Mouse (Mus musculus) forebrain, embryonic 13.5 days (tissue): ENCODE data around the gene Ifitm1. TPM values are rescaled to one million over a fixed set of nuclear protein-coding genes. Genes with fewer than 3 reads are reported as not detected.
"Not testable (repeated sequence)": the region's sequence is repeated elsewhere in the genome, so short reads cannot be mapped to it uniquely, and the experiment has no call there.

Experiments
- ATAC-seq: fragments of 200-750 bp; cut with Nextera tagmentation; 2 replicates; pipeline ENCODE4 v1.8.0; 2017
- H3K27ac ChIP-seq: fragments of 300-500 bp; sonication (generic); 2 replicates; pipeline ENCODE4 v1.5.1; 2015; ENCODE audit warnings: inconsistent platforms, mild to moderate bottlenecking, moderate library complexity
- H3K27me3 ChIP-seq: fragments of 300-500 bp; sonication (generic); 2 replicates; pipeline ENCODE4 v1.6.1; 2015; ENCODE audit warnings: mild to moderate bottlenecking, inconsistent platforms
- H3K36me3 ChIP-seq: fragments of 300-500 bp; sonication (generic); 2 replicates; pipeline ENCODE4 v1.6.1; 2015; ENCODE audit warnings: mild to moderate bottlenecking, inconsistent platforms; ENCODE audit not compliant: poor library complexity, severe bottlenecking
- H3K4me1 ChIP-seq: fragments of 300-500 bp; sonication (generic); 2 replicates; pipeline ENCODE4 v1.6.1; 2015; ENCODE audit warnings: inconsistent platforms
- H3K4me2 ChIP-seq: fragments of 300-500 bp; sonication (generic); 2 replicates; pipeline ENCODE4 v1.6.1; 2015; ENCODE audit warnings: inconsistent platforms, mild to moderate bottlenecking, moderate library complexity
- H3K4me3 ChIP-seq: fragments of 300-500 bp; sonication (generic); 2 replicates; pipeline ENCODE4 v1.5.1; 2015; ENCODE audit warnings: mild to moderate bottlenecking, inconsistent platforms
- H3K9ac ChIP-seq: fragments of 300-500 bp; sonication (generic); 2 replicates; pipeline ENCODE4 v1.6.1; 2015; ENCODE audit warnings: mild to moderate bottlenecking, inconsistent platforms
- H3K9me3 ChIP-seq: fragments of 300-500 bp; sonication (generic); replicated peaks from 2 replicates; pipeline ENCODE4 v1.6.1; 2016; ENCODE audit warnings: inconsistent platforms
- WGBS: fragments of 180-500 bp; shearing (Covaris S2); methylation state at CpG from one replicate; pipeline ENCODE4 v1.1.7; 2015; 5-methylcytosine and 5-hydroxymethylcytosine counted together
- polyA plus RNA-seq: library from polyadenylated mRNA; unstranded; fragments of >200 nt; fragmentation: Nextera tagmentation; extraction: Ambion mirVana; gene quantifications from 2 replicates; pipeline ENCODE4 v1.2.1, GENCODE M21; 2015

The Ifitm1 gene
- polyA plus RNA-seq, 1 experiment from 2014 or later: 4.8 TPM

DNA sequence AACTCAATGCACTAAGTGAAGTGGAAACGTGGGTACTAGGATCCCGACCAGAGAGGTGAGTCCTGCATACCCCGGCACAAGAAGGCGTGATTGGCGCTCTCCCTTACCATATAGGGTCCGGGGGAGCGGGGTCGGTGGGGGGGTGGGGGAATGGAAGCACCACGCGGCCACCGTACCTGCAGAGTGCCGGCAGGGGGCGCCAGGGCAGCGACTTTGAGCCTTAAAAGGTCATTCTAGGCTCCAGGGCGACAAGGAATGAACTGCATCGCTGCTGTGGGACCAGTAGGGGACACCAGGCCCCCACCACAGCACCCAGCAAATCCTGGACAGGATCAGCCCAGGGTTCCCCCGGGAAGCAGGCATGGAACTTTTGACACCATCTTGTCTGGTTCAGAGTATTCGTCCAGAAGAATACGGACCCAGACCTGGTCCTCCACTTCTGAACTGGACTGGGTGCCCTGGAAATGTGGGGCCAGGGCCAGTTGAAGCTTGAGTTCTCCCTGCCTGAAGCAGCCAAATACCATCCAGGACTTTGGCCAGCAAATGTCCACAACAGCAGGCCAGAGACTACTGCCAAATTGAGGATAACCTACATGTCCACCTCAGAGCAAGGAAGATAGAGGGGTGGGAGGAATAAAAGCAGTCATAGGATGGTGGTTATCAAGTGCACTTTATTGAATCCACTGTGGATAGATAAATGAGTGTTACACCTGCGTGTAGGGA lies 42.1 kb downstream of the Ifitm1 start:
- WGBS: 10% methylated on average over 20 of the region's 20 CpGs
- no peak overlapping the region for H3K4me3 ChIP-seq
- no peaks in the 10 kb centered on the region for H3K27me3 ChIP-seq
- H3K36me3 ChIP-seq: no peaks in the 10 kb centered on the region
- H3K9ac ChIP-seq: no peak overlapping the region
- H3K27ac ChIP-seq: no peak overlapping the region
- ATAC-seq: peak; percentile 67; the same call in 1 of the 2 replicates
- H3K4me1 ChIP-seq: peaks cover 5% of the 10 kb centered on the region
- peak overlapping the region; percentile 36 for H3K4me2 ChIP-seq
- no peaks in the 10 kb centered on the region for H3K9me3 ChIP-seq

DNA sequence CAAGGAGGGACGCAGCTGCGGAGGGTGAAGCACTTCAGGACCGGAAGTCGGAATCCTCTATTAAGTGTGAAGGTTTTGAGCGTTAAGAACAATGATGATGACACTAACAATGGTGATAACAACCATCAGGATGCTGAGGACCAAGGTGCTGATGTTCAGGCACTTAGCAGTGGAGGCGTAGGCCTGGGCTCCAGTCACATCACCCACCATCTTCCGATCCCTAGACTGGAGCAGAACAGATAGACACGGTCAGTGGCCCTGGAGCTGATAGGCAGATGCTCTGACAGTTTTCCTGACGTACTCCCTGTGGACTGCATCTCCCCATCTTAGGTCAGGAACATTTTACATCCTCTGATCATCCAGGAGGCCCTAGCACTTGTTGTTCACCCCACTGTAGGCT lies 42.6 kb downstream of the Ifitm1 start:
- H3K9ac ChIP-seq: no peak overlapping the region
- 91% methylated on average over 9 of the region's 9 CpGs for WGBS
- no peak overlapping the region for H3K27ac ChIP-seq
- no peaks in the 10 kb centered on the region for H3K36me3 ChIP-seq
- H3K4me1 ChIP-seq: peaks cover 5% of the 10 kb centered on the region
- no peaks in the 10 kb centered on the region for H3K27me3 ChIP-seq
- no peaks in the 10 kb centered on the region for H3K9me3 ChIP-seq
- no peak overlapping the region for H3K4me2 ChIP-seq
- ATAC-seq: no peak
- H3K4me3 ChIP-seq: no peak overlapping the region

DNA sequence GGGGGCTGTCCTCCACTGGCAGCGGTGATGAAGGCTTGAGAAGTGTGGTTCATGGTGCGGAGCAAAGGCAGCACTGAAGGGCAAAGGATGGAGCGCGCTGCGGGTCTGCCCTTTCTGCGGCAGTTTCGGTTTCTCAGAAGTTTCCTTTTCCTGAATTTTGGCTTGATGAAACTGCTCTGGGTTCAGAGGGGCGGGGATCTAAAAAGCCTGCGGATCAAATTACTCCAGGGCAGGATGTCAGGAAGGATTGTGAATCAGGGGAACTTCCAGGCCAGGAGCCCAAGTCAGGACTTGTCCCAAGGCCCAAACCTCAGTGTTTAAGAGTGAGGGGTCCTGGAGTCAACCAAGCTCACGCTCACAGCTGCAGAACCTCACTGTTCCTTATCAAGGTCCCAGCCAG lies 43.6 kb downstream of the Ifitm1 start, which contains the start of gene Ifitm3:
Gene Ifitm3, minus strand, starts transcription at position 178 of the 400 bp plus-strand sequence.
- Histone ChIP-seq H3K4me2 (peak within 1 kb of the TSS; percentile 17), H3K36me3 (no peaks in the 10 kb centered on the region), H3K9me3 (no peaks in the 10 kb centered on the region), H3K27me3 (no peaks in the 10 kb centered on the region), H3K27ac (no peak within 1 kb of the TSS), H3K9ac (0 out of 2 replicates have a peak within 1 kb of the TSS, but pooled peaks have one; percentile 26), H3K4me3 (no peak within 1 kb of the TSS), H3K4me1 (peaks cover 5% of the 10 kb centered on the region)
- ATAC-seq: no peak
- WGBS: 41% methylated on average over 10 of the region's 10 CpGs

DNA sequence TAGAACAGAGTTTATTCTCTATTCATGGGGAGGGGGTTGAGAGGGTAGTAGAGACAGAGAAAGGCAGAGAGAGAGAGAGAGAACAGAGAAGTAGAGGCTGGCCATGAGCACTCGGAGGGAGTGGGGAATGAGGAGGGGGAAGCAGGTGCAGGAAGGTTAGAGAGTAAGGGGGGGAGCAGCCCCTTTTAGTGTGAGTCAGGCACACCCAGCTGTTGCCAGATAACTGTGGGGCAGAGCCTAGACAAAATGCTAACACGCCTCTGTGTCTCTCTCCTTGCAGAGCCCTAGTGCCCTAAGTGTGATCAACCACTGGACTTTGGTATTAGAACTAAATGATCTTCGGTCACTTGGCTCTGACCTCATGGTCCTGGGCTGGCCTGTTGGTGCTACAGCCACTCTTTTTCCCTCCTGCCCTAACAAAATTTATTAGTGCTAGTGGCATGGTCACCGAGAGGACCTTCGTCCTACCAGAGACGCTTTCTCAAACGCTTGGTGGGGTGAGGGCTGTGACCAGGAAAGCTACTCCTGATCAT lies 44.3 kb downstream of the Ifitm1 start:
- ATAC-seq: no peak
- Histone ChIP-seq H3K9ac (no peak overlapping the region), H3K4me3 (no peak overlapping the region), H3K27me3 (no peaks in the 10 kb centered on the region), H3K4me1 (peaks cover 5% of the 10 kb centered on the region), H3K27ac (no peak overlapping the region), H3K4me2 (no peak overlapping the region), H3K9me3 (no peaks in the 10 kb centered on the region), H3K36me3 (no peaks in the 10 kb centered on the region)
- 88% methylated on average over 7 of the region's 7 CpGs for WGBS

DNA sequence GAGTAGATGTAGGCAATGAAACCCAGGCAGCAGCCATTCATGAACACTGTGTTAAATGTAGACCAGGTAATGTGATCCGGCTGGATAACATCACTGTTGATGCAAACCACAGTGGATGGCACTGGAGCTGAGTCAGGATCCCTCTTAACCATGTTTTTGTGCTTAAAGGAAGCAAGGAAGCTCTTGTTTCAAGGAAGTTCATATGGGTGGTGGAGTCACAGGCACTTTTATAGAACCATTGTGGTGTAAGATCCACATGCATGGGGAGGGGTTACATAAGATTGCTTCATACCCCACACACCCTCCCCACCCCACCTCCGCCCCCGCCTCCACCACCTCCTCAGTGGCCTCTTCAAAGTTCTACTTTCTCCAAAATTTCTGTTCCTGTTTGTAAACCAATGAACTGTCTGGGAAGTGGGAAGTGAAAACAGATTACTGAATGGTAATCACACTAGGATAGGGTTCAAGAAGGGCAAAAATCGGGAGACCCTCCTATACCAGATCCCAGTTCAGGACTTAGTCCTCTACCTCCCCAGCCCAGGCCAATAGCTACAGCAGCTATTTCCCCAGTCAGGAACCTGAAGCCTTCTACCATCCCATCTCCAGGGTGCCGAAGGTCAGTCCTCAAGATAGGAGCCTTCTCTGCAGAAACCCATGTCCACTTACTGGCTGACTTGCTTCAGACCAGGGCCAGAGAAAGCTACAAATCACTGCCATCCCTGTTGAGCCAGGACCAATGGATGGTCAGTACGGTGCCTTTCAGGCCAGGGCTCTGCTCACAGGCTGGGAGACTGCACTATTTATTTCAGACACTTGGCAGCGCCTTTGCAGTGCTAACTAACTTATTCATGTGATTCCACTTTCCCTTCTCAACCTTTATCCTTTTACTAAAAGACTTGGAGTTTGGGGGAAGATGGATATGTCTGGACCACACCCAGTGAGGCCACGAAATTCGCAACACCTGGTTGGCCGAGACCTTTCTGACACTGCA lies 50.0 kb downstream of the Ifitm1 start:
- WGBS: 90% methylated on average over 10 of the region's 10 CpGs
- no peaks in the 10 kb centered on the region for H3K4me1 ChIP-seq

DNA sequence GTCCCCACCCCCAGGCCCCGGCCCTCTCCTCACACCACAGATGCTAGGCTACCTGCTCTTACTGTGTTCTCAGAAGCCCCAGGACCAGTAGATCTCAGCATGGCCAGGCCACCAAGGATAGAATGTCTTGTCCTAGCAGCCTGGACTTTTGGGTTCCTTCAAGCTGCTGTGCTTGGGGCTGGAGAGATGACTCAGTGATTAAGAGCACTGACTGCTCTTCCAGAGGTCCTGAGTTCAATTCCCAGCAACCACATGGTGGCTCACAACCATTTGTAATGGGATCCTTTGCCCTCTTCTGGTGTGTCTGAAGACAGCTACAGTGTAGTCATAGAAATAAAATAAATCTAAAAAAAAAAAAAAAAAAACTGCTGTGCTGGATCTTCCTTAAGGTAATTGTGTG lies 50.8 kb downstream of the Ifitm1 start, which contains the start of gene Ifitm6:
Gene Ifitm6, minus strand, starts transcription at position 101 of the 400 bp plus-strand sequence.
- H3K9ac ChIP-seq, H3K27me3 ChIP-seq, H3K27ac ChIP-seq, ATAC-seq, H3K4me2 ChIP-seq, H3K4me1 ChIP-seq, H3K4me3 ChIP-seq, H3K36me3 ChIP-seq, H3K9me3 ChIP-seq: not testable (repeated sequence)
- WGBS: 92% methylated on average over 1 of the region's 1 CpGs

More for the DNA sequence above, 50.0 kb downstream of the Ifitm1 start:
- Histone ChIP-seq H3K4me2 (no peak overlapping the region), H3K27me3 (no peaks in the 10 kb centered on the region), H3K36me3 (no peaks in the 10 kb centered on the region), H3K9ac (no peak overlapping the region), H3K4me3 (no peak overlapping the region), H3K9me3 (no peaks in the 10 kb centered on the region), H3K27ac (no peak overlapping the region)
- ATAC-seq: no peak

DNA sequence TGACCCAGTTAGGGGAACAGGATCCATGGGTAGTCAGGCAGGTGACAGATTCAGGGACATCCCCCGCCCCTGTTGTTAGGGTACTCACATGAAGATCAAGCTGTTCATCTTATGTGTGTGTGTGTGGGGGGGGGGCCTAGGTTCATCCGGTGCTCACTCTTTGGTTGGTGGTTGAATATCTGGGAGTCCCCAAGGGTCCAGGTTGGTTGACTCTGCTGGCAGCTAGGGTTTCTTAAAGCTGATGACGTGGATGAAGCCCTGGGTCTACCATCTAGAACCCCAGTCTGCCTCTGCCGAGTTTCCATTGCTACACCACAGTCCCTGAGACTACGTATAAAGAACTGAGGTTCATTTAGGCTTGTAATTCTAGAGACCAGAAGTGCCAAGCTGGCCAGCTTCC lies 52.0 kb downstream of the Ifitm1 start:
- no peaks in the 10 kb centered on the region for H3K4me1 ChIP-seq
- WGBS: 91% methylated on average over 5 of the region's 5 CpGs

More for the DNA sequence above, 52.0 kb downstream of the Ifitm1 start:
- H3K36me3 ChIP-seq: no peaks in the 10 kb centered on the region
- no peak overlapping the region for H3K9ac ChIP-seq
- H3K9me3 ChIP-seq: no peaks in the 10 kb centered on the region
- no peak overlapping the region for H3K4me2 ChIP-seq
- no peak for ATAC-seq
- no peaks in the 10 kb centered on the region for H3K27me3 ChIP-seq
- no peak overlapping the region for H3K27ac ChIP-seq
- no peak overlapping the region for H3K4me3 ChIP-seq

Other genes starting within 250 kb of the Ifitm1 start
- gene Cyp2e1, start 203.5 kb upstream of the Ifitm1 start, polyA plus RNA-seq: not detected in 2 replicates
- 0.28 TPM in 1 of 2 replicates, not detected in the other for gene Syce1, start 179.4 kb upstream of the Ifitm1 start, polyA plus RNA-seq
- 8.7 and 10.6 TPM in 2 replicates for gene Zfp941, start 145.0 kb upstream of the Ifitm1 start, polyA plus RNA-seq
- not detected in 2 replicates for gene Urah, start 132.2 kb upstream of the Ifitm1 start, polyA plus RNA-seq
- gene Scgb1c1, start 121.7 kb upstream of the Ifitm1 start, polyA plus RNA-seq: not detected in 2 replicates
- not detected in 2 replicates for gene Odf3, start 119.4 kb upstream of the Ifitm1 start, polyA plus RNA-seq
- not detected in 2 replicates for gene Gm45785, start 110.9 kb upstream of the Ifitm1 start, polyA plus RNA-seq
- gene Ric8a, start 110.3 kb upstream of the Ifitm1 start, polyA plus RNA-seq: 65.7 and 80.4 TPM in 2 replicates
- gene Bet1l, start 109.6 kb upstream of the Ifitm1 start, polyA plus RNA-seq: 34.6 and 38.7 TPM in 2 replicates
- gene Psmd13, start 85.3 kb upstream of the Ifitm1 start, polyA plus RNA-seq: 310 and 318 TPM in 2 replicates
- 29.4 and 31.0 TPM in 2 replicates for gene Sirt3, start 84.9 kb upstream of the Ifitm1 start, polyA plus RNA-seq
- gene Cox8b, start 66.8 kb upstream of the Ifitm1 start, polyA plus RNA-seq: not detected in 2 replicates
- gene Nlrp6, start 46.3 kb upstream of the Ifitm1 start, polyA plus RNA-seq: 0.22 and 0.28 TPM in 2 replicates
- gene Pgghg, start 25.8 kb upstream of the Ifitm1 start, polyA plus RNA-seq: 8.2 and 9.4 TPM in 2 replicates
- gene Ifitm5, start 16.9 kb upstream of the Ifitm1 start, polyA plus RNA-seq: 0.45 and 0.64 TPM in 2 replicates
- not detected in 2 replicates for gene Gm45717, start 11.3 kb upstream of the Ifitm1 start, polyA plus RNA-seq
- 147 and 153 TPM in 2 replicates for gene Ifitm2, start 11.2 kb upstream of the Ifitm1 start, polyA plus RNA-seq
- 12.7 and 18.1 TPM in 2 replicates for gene Ifitm3, start 43.5 kb downstream of the Ifitm1 start, polyA plus RNA-seq
- not detected in 2 replicates for gene Ifitm6, start 50.7 kb downstream of the Ifitm1 start, polyA plus RNA-seq
- not detected in 2 replicates for gene Gm17387, start 61.9 kb downstream of the Ifitm1 start, polyA plus RNA-seq
- 33.0 and 34.7 TPM in 2 replicates for gene B4galnt4, start 93.9 kb downstream of the Ifitm1 start, polyA plus RNA-seq
- 0.25 TPM in 1 of 2 replicates, not detected in the other for gene Pkp3, start 111.0 kb downstream of the Ifitm1 start, polyA plus RNA-seq
- 1.5 and 1.7 TPM in 2 replicates for gene Sigirr, start 133.4 kb downstream of the Ifitm1 start, polyA plus RNA-seq
- gene Ano9, start 150.6 kb downstream of the Ifitm1 start, polyA plus RNA-seq: 0.13 TPM in 1 of 2 replicates, not detected in the other
- gene Ptdss2, start 155.2 kb downstream of the Ifitm1 start, polyA plus RNA-seq: 61.1 and 69.5 TPM in 2 replicates
- gene Rnh1, start 205.6 kb downstream of the Ifitm1 start, polyA plus RNA-seq: 40.7 and 45.2 TPM in 2 replicates
- 67.2 and 73.9 TPM in 2 replicates for gene Hras, start 226.8 kb downstream of the Ifitm1 start, polyA plus RNA-seq
- gene Lrrc56, start 226.9 kb downstream of the Ifitm1 start, polyA plus RNA-seq: 12.6 and 17.3 TPM in 2 replicates
- gene Lmntd2, start 246.9 kb downstream of the Ifitm1 start, polyA plus RNA-seq: 2.1 and 2.3 TPM in 2 replicates
- gene Rassf7, start 248.6 kb downstream of the Ifitm1 start, polyA plus RNA-seq: 29.4 and 33.8 TPM in 2 replicates